Mouse (Mus musculus): ENCODE measurements around the gene Cacna1a. TPM values are rescaled to one million over a fixed set of nuclear protein-coding genes. Genes with fewer than 3 reads are reported as not detected.
A peak's percentile ranks its signal among the peaks of the same experiment; 100 is the strongest.

Gene Cacna1a
- 3.2 and 6.0 TPM in 2 replicates for polyA plus RNA-seq (2014; fragmentation: Nextera tagmentation; extraction: Ambion mirVana)

GRCm38 (mm10) chr8:84388275-84388674, at the start of gene Cacna1a:
Cacna1a (plus strand) TSS chr8:84388440.
- WGBS = 87% methylated on average over 3 of the region's 3 CpGs
- no peaks in the 10 kb centered on the region for H3K36me3 ChIP-seq (ENCODE audit: control insufficient read depth, insufficient read depth, low read length)
- H3K27me3 ChIP-seq (replicated peaks; ENCODE audit: control insufficient read depth, insufficient read depth, low read length) = no peaks in the 10 kb centered on the region
- H3K4me1 ChIP-seq (ENCODE audit: control insufficient read depth, insufficient read depth, low read length) = no peaks in the 10 kb centered on the region
- H3K9ac ChIP-seq (ENCODE audit: low read length) = no peak within 1 kb of the TSS
- H3K4me2 ChIP-seq (ENCODE audit: low read length) = no peak within 1 kb of the TSS
- DNase-seq (ENCODE audit: low spot score) (no peak), ATAC-seq (no peak)
- H3K27ac ChIP-seq (ENCODE audit: low read depth, low read length) = no peak within 1 kb of the TSS
- H3K4me3 ChIP-seq (ENCODE audit: low read depth, low read length) = no peak within 1 kb of the TSS
- H3K9me3 ChIP-seq (replicated peaks; ENCODE audit: control insufficient read depth, low read length) = no peaks in the 10 kb centered on the region

GRCm38 (mm10) chr8:84338493-84338892, 49.7 kb upstream of the Cacna1a start:
- no peak for ATAC-seq
- Histone ChIP-seq H3K27me3 (replicated peaks; ENCODE audit: control insufficient read depth, insufficient read depth, low read length) (peaks cover 11% of the 10 kb centered on the region; the same call in 1 of the 2 replicates), H3K27ac (ENCODE audit: low read depth, low read length) (no peak overlapping the region), H3K4me3 (ENCODE audit: low read depth, low read length) (0 out of 2 replicates have a peak overlapping the region, but pooled peaks have one; percentile 5), H3K4me1 (ENCODE audit: control insufficient read depth, insufficient read depth, low read length) (no peaks in the 10 kb centered on the region), H3K36me3 (ENCODE audit: control insufficient read depth, insufficient read depth, low read length) (no peaks in the 10 kb centered on the region), H3K4me2 (ENCODE audit: low read length) (peak overlapping the region; percentile 24; the same call in 1 of the 2 replicates), H3K9me3 (replicated peaks; ENCODE audit: control insufficient read depth, low read length) (no peaks in the 10 kb centered on the region), H3K9ac (ENCODE audit: low read length) (no peak overlapping the region)
- WGBS = 11% methylated on average over 17 of the region's 17 CpGs
- no peak for DNase-seq (ENCODE audit: low spot score)

GRCm38 (mm10) chr8:84339320-84339719, 48.9 kb upstream of the Cacna1a start:
- DNase-seq (ENCODE audit: low spot score) (no peak), ATAC-seq (no peak)
- H3K4me3 ChIP-seq (ENCODE audit: low read depth, low read length) = no peak overlapping the region
- peaks cover 11% of the 10 kb centered on the region; the same call in 1 of the 2 replicates for H3K27me3 ChIP-seq (replicated peaks; ENCODE audit: control insufficient read depth, insufficient read depth, low read length)
- no peak overlapping the region for H3K9ac ChIP-seq (ENCODE audit: low read length)
- H3K4me1 ChIP-seq (ENCODE audit: control insufficient read depth, insufficient read depth, low read length) = no peaks in the 10 kb centered on the region
- H3K27ac ChIP-seq (ENCODE audit: low read depth, low read length) = no peak overlapping the region
- 1% methylated on average over 7 of the region's 7 CpGs for WGBS
- H3K9me3 ChIP-seq (replicated peaks; ENCODE audit: control insufficient read depth, low read length) = no peaks in the 10 kb centered on the region
- H3K36me3 ChIP-seq (ENCODE audit: control insufficient read depth, insufficient read depth, low read length) = no peaks in the 10 kb centered on the region
- no peak overlapping the region for H3K4me2 ChIP-seq (ENCODE audit: low read length)

GRCm38 (mm10) chr8:84339867-84340266, 48.4 kb upstream of the Cacna1a start:
- no peak for DNase-seq (ENCODE audit: low spot score)
- peaks cover 11% of the 10 kb centered on the region; the same call in 1 of the 2 replicates for H3K27me3 ChIP-seq (replicated peaks; ENCODE audit: control insufficient read depth, insufficient read depth, low read length)
- H3K4me3 ChIP-seq (ENCODE audit: low read depth, low read length) = no peak overlapping the region
- H3K27ac ChIP-seq (ENCODE audit: low read depth, low read length) = no peak overlapping the region
- no peak overlapping the region for H3K4me2 ChIP-seq (ENCODE audit: low read length)
- no peaks in the 10 kb centered on the region for H3K36me3 ChIP-seq (ENCODE audit: control insufficient read depth, insufficient read depth, low read length)
- 42% methylated on average over 4 of the region's 4 CpGs for WGBS
- no peak overlapping the region for H3K9ac ChIP-seq (ENCODE audit: low read length)
- no peak for ATAC-seq
- H3K9me3 ChIP-seq (replicated peaks; ENCODE audit: control insufficient read depth, low read length) = no peaks in the 10 kb centered on the region
- no peaks in the 10 kb centered on the region for H3K4me1 ChIP-seq (ENCODE audit: control insufficient read depth, insufficient read depth, low read length)

GRCm38 (mm10) chr8:84340671-84341070, 47.6 kb upstream of the Cacna1a start:
- no peak overlapping the region for H3K4me3 ChIP-seq (ENCODE audit: low read depth, low read length)
- ATAC-seq (no peak), DNase-seq (ENCODE audit: low spot score) (no peak)
- no peaks in the 10 kb centered on the region for H3K4me1 ChIP-seq (ENCODE audit: control insufficient read depth, insufficient read depth, low read length)
- no peak overlapping the region for H3K4me2 ChIP-seq (ENCODE audit: low read length)
- no peak overlapping the region for H3K27ac ChIP-seq (ENCODE audit: low read depth, low read length)
- no peaks in the 10 kb centered on the region for H3K36me3 ChIP-seq (ENCODE audit: control insufficient read depth, insufficient read depth, low read length)
- no peak overlapping the region for H3K9ac ChIP-seq (ENCODE audit: low read length)
- H3K9me3 ChIP-seq (replicated peaks; ENCODE audit: control insufficient read depth, low read length) = no peaks in the 10 kb centered on the region
- H3K27me3 ChIP-seq (replicated peaks; ENCODE audit: control insufficient read depth, insufficient read depth, low read length) = peaks cover 11% of the 10 kb centered on the region; the same call in 1 of the 2 replicates
- WGBS = 16% methylated on average over 2 of the region's 2 CpGs

- no peak for DNase-seq (ENCODE audit: low spot score)
- 69% methylated on average over 7 of the region's 7 CpGs for WGBS
- Histone ChIP-seq H3K4me3 (ENCODE audit: low read depth, low read length) (no peak overlapping the region), H3K36me3 (ENCODE audit: control insufficient read depth, insufficient read depth, low read length) (no peaks in the 10 kb centered on the region), H3K27me3 (replicated peaks; ENCODE audit: control insufficient read depth, insufficient read depth, low read length) (no peaks in the 10 kb centered on the region), H3K27ac (ENCODE audit: low read depth, low read length) (no peak overlapping the region), H3K9me3 (replicated peaks; ENCODE audit: control insufficient read depth, low read length) (no peaks in the 10 kb centered on the region), H3K9ac (ENCODE audit: low read length) (no peak overlapping the region), H3K4me1 (ENCODE audit: control insufficient read depth, insufficient read depth, low read length) (no peaks in the 10 kb centered on the region), H3K4me2 (ENCODE audit: low read length) (no peak overlapping the region)
- no peak for ATAC-seq
These were observed 42.7 kb upstream of the Cacna1a start for GRCm38 (mm10) chr8:84345493-84345892.

- H3K36me3 ChIP-seq (ENCODE audit: control insufficient read depth, insufficient read depth, low read length) = no peaks in the 10 kb centered on the region
- H3K27ac ChIP-seq (ENCODE audit: low read depth, low read length) = no peak overlapping the region
- no peak overlapping the region for H3K4me3 ChIP-seq (ENCODE audit: low read depth, low read length)
- 65% methylated on average over 4 of the region's 4 CpGs for WGBS
- H3K9ac ChIP-seq (ENCODE audit: low read length) = no peak overlapping the region
- no peaks in the 10 kb centered on the region for H3K9me3 ChIP-seq (replicated peaks; ENCODE audit: control insufficient read depth, low read length)
- ATAC-seq = no peak
- DNase-seq (ENCODE audit: low spot score) = no peak
- no peaks in the 10 kb centered on the region for H3K27me3 ChIP-seq (replicated peaks; ENCODE audit: control insufficient read depth, insufficient read depth, low read length)
- H3K4me2 ChIP-seq (ENCODE audit: low read length) = no peak overlapping the region
- H3K4me1 ChIP-seq (ENCODE audit: control insufficient read depth, insufficient read depth, low read length) = no peaks in the 10 kb centered on the region
These were observed 41.8 kb upstream of the Cacna1a start for GRCm38 (mm10) chr8:84346421-84346820.

- no peak for ATAC-seq
- no peak overlapping the region for H3K4me2 ChIP-seq (ENCODE audit: low read length)
- no peaks in the 10 kb centered on the region for H3K4me1 ChIP-seq (ENCODE audit: control insufficient read depth, insufficient read depth, low read length)
- WGBS = 87% methylated on average over 1 of the region's 1 CpGs
- no peak overlapping the region for H3K4me3 ChIP-seq (ENCODE audit: low read depth, low read length)
- no peaks in the 10 kb centered on the region for H3K27me3 ChIP-seq (replicated peaks; ENCODE audit: control insufficient read depth, insufficient read depth, low read length)
- no peaks in the 10 kb centered on the region for H3K9me3 ChIP-seq (replicated peaks; ENCODE audit: control insufficient read depth, low read length)
- H3K9ac ChIP-seq (ENCODE audit: low read length) = no peak overlapping the region
- DNase-seq (ENCODE audit: low spot score) = no peak
- H3K27ac ChIP-seq (ENCODE audit: low read depth, low read length) = no peak overlapping the region
- H3K36me3 ChIP-seq (ENCODE audit: control insufficient read depth, insufficient read depth, low read length) = no peaks in the 10 kb centered on the region
These were observed 38.7 kb upstream of the Cacna1a start for GRCm38 (mm10) chr8:84349526-84349925.

- no peak overlapping the region for H3K4me3 ChIP-seq (ENCODE audit: low read depth, low read length)
- ATAC-seq (no peak), DNase-seq (ENCODE audit: low spot score) (no peak)
- no peaks in the 10 kb centered on the region for H3K9me3 ChIP-seq (replicated peaks; ENCODE audit: control insufficient read depth, low read length)
- no peak overlapping the region for H3K4me2 ChIP-seq (ENCODE audit: low read length)
- no peaks in the 10 kb centered on the region for H3K36me3 ChIP-seq (ENCODE audit: control insufficient read depth, insufficient read depth, low read length)
- no peaks in the 10 kb centered on the region for H3K4me1 ChIP-seq (ENCODE audit: control insufficient read depth, insufficient read depth, low read length)
- no peak overlapping the region for H3K9ac ChIP-seq (ENCODE audit: low read length)
- no peaks in the 10 kb centered on the region for H3K27me3 ChIP-seq (replicated peaks; ENCODE audit: control insufficient read depth, insufficient read depth, low read length)
- no peak overlapping the region for H3K27ac ChIP-seq (ENCODE audit: low read depth, low read length)
- 80% methylated on average over 4 of the region's 4 CpGs for WGBS
These were observed 37.3 kb upstream of the Cacna1a start for GRCm38 (mm10) chr8:84350960-84351359.
